Mouse (Mus musculus) small intestine, adult 2 months (tissue): ENCODE measurements around the gene Bbs1.

Source experiments
- CTCF ChIP-seq: fragments of 200-500 bp; IDR thresholded peaks from 2 replicates; pipeline ENCODE4 v1.5.1; 2012; ENCODE audit warnings: low read depth, mild to moderate bottlenecking, control low read depth, inconsistent platforms, low read length, moderate library complexity, mixed read lengths; ENCODE audit not compliant: insufficient replicate concordance, insufficient read length; ENCODE audit errors: extremely low read depth
- POLR2A ChIP-seq: fragments of 200-500 bp; IDR thresholded peaks from 2 replicates; pipeline ENCODE4 v1.6.1; 2012; ENCODE audit warnings: low read depth, mild to moderate bottlenecking, control low read depth, inconsistent platforms, low read length, moderate library complexity

- TF ChIP-seq POLR2A (no peak), CTCF (no peak)
Measured at GRCm38 (mm10) chr19:4896780-4897520, 9.5 kb downstream of the Bbs1 start.
